Mouse (Mus musculus) retina, postnatal 7 days (tissue): ENCODE measurements at regions not wholly inside any gene's neighbourhood (a gene's known extent, or its start where the extent isn't known, plus 50 kb on each side); places are given as distances from the start of the nearest gene placed in this dataset.

ENCODE experiments used
- DNase-seq: peaks from one replicate; pipeline ENCODE4 v3.0.0-alpha.2; 2012; ENCODE audit warnings: low read depth, low spot score

DNA sequence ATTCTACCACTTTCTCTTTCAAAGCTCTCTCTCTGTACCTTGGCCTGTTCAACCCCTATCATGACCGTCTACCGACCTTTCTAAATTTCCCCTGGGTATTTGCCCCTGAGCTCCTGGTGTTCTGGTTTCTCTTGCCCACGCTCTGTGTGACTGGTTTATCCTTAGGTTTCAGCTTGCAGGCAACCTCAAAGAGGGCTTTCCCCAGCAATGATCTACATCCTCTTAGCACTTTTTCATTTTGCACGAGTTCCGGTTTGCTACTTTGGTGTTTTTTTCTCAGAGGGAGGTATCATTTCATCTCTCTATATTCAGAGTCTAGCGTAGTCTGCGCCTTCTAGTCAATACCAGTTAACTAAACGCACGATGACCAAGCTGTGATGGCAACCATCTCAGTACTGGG, 79.8 kb upstream of the Hmga2 start:
- DNase-seq, result no peak

DNA sequence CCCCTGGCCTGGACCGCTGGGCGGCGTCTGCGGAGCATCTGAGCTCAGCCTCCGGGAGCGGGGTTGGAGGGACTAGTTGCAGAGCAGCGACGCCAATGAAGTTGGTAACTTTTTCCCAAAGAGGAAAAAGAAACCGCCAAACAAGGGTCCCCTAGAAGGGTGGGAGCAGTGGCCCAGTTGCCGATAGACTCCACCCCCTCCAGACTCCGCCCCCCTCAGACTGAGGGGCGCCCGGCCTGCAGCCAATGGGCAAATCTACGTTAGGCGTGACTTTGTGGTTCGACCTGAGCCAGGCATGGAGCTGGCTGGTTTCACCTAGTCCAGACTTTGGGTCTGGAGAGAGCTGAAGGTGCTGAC, 76.8 kb upstream of the Hmga2 start:
- DNase-seq, result no peak

GRCm38 (mm10) chr10:120552341-120553096, 76.2 kb upstream of the Hmga2 start:
- DNase-seq, result peak; percentile 14

GRCm38 (mm10) chr10:120551851-120552281, 75.6 kb upstream of the Hmga2 start:
- DNase-seq, result no peak

- no peak for DNase-seq
Measured at GRCm38 (mm10) chr10:120547164-120547563, 70.9 kb upstream of the Hmga2 start.

GRCm38 (mm10) chr10:120541618-120542017, 65.3 kb upstream of the Hmga2 start:
- no peak for DNase-seq

GRCm38 (mm10) chr10:120538561-120538960, 62.3 kb upstream of the Hmga2 start:
- DNase-seq, result no peak

GRCm38 (mm10) chr10:120528406-120528805, 52.1 kb upstream of the Hmga2 start:
- DNase-seq, result no peak

GRCm38 (mm10) chr10:120527951-120528350, 51.7 kb upstream of the Hmga2 start:
- no peak for DNase-seq

DNA sequence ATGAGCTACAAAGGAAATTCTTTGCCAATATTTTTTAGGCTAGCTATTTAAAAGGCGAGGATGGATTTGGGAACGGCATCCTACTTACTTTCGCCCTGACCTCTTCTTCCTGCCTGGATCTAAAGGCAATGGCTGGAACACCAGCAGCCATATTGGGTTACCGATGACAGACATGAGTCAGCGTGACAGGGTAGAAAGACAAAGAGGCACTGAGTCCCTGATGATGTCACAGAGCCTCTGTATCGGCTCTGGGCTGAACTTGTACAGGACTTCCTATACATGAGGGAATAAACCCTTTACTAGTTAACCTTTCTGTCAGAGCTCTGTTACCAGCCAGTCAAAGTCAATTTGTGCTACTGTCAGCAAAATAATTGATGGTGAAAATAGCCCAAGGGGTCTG, 50.7 kb upstream of the Hmga2 start:
- no peak for DNase-seq
